Mouse (Mus musculus): ENCODE measurements around the gene Nsf. TPM values are rescaled to one million over a fixed set of nuclear protein-coding genes. Genes with fewer than 3 reads are reported as not detected.

The Nsf gene
- total RNA-seq, 2 experiments from 2014 or later: 815 to 848 TPM

GRCm38 (mm10) chr11:103859933-103860610 lies 93.8 kb downstream of the Nsf start:
- no peak for DNase-seq (ENCODE audit: low spot score in 2 of 2)
- intact Hi-C loops (cut with DNase I): no loop called here

- intact Hi-C loops (cut with DNase I): no loop called here
- DNase-seq (ENCODE audit: low spot score in 2 of 2): no peak
Observed at GRCm38 (mm10) chr11:103858760-103859159, 95.1 kb downstream of the Nsf start.

GRCm38 (mm10) chr11:103856641-103857040 lies 97.2 kb downstream of the Nsf start:
- no peak for DNase-seq (ENCODE audit: low spot score in 2 of 2)
- intact Hi-C loops (cut with DNase I): no loop called here

GRCm38 (mm10) chr11:103854294-103854693 lies 99.6 kb downstream of the Nsf start:
- intact Hi-C loops (cut with DNase I): no loop called here
- DNase-seq (ENCODE audit: low spot score in 2 of 2): no peak

- DNase-seq (ENCODE audit: low spot score in 2 of 2): no peak
- intact Hi-C loops (cut with DNase I): no loop called here
Observed at GRCm38 (mm10) chr11:103853284-103853920, 100.5 kb downstream of the Nsf start.

GRCm38 (mm10) chr11:103852590-103853283 lies 101.1 kb downstream of the Nsf start:
- intact Hi-C loops (cut with DNase I): no loop called here
- DNase-seq (ENCODE audit: low spot score in 2 of 2): no peak

- intact Hi-C loops (cut with DNase I): no loop called here
- DNase-seq (ENCODE audit: low spot score in 2 of 2): no peak
Observed at GRCm38 (mm10) chr11:103848287-103848686, 105.6 kb downstream of the Nsf start.

GRCm38 (mm10) chr11:103840834-103841233 lies 113.0 kb downstream of the Nsf start:
- intact Hi-C loops (cut with DNase I): no loop called here

GRCm38 (mm10) chr11:103838955-103839354 lies 114.9 kb downstream of the Nsf start:
- no peak for DNase-seq (ENCODE audit: low spot score in 2 of 2)
- intact Hi-C loops (cut with DNase I): no loop called here

More at GRCm38 (mm10) chr11:103840834-103841233, 113.0 kb downstream of the Nsf start:
- peak; percentile 30 to 45 for DNase-seq (ENCODE audit: low spot score in 2 of 2)

GRCm38 (mm10) chr11:103832331-103832730 lies 121.5 kb downstream of the Nsf start:
- intact Hi-C loops (cut with DNase I): no loop called here
- DNase-seq (ENCODE audit: low spot score in 2 of 2): no peak

- intact Hi-C loops (cut with DNase I): no loop called here
- DNase-seq (ENCODE audit: low spot score in 2 of 2): no peak
Observed at GRCm38 (mm10) chr11:103831766-103832165, 122.1 kb downstream of the Nsf start.

GRCm38 (mm10) chr11:103830476-103830875 lies 123.4 kb downstream of the Nsf start:
- no peak for DNase-seq (ENCODE audit: low spot score in 2 of 2)
- intact Hi-C loops (cut with DNase I): no loop called here

GRCm38 (mm10) chr11:103829956-103830355 lies 123.9 kb downstream of the Nsf start:
- no peak for DNase-seq (ENCODE audit: low spot score in 2 of 2)
- intact Hi-C loops (cut with DNase I): no loop called here

- no peak for DNase-seq (ENCODE audit: low spot score in 2 of 2)
- intact Hi-C loops (cut with DNase I): no loop called here
Observed at GRCm38 (mm10) chr11:103828866-103829265, 125.0 kb downstream of the Nsf start.

- intact Hi-C loops (cut with DNase I): no loop called here
- no peak for DNase-seq (ENCODE audit: low spot score in 2 of 2)
Observed at GRCm38 (mm10) chr11:103827201-103827600, 126.7 kb downstream of the Nsf start.

- DNase-seq (ENCODE audit: low spot score in 2 of 2): no peak
- intact Hi-C loops (cut with DNase I): no loop called here
Observed at GRCm38 (mm10) chr11:103816719-103817118, 137.1 kb downstream of the Nsf start.

- DNase-seq (ENCODE audit: low spot score in 2 of 2): no peak
- intact Hi-C loops (cut with DNase I): no loop called here
Observed at GRCm38 (mm10) chr11:103815986-103816385, 137.9 kb downstream of the Nsf start.

GRCm38 (mm10) chr11:103814808-103815207 lies 139.0 kb downstream of the Nsf start:
- intact Hi-C loops (cut with DNase I): no loop called here
- no peak for DNase-seq (ENCODE audit: low spot score in 2 of 2)

GRCm38 (mm10) chr11:103811246-103811645 lies 142.6 kb downstream of the Nsf start:
- DNase-seq (ENCODE audit: low spot score in 2 of 2): peak; percentile 38 to 45
- intact Hi-C loops (cut with DNase I): no loop called here

GRCm38 (mm10) chr11:103810631-103811030 lies 143.2 kb downstream of the Nsf start:
- intact Hi-C loops (cut with DNase I): no loop called here
- no peak for DNase-seq (ENCODE audit: low spot score in 2 of 2)

Measured in left cerebral cortex, postnatal 14 days (tissue).